Mouse (Mus musculus): Measurements from ENCODE around the gene Izumo4.

Izumo4 gene

DNA sequence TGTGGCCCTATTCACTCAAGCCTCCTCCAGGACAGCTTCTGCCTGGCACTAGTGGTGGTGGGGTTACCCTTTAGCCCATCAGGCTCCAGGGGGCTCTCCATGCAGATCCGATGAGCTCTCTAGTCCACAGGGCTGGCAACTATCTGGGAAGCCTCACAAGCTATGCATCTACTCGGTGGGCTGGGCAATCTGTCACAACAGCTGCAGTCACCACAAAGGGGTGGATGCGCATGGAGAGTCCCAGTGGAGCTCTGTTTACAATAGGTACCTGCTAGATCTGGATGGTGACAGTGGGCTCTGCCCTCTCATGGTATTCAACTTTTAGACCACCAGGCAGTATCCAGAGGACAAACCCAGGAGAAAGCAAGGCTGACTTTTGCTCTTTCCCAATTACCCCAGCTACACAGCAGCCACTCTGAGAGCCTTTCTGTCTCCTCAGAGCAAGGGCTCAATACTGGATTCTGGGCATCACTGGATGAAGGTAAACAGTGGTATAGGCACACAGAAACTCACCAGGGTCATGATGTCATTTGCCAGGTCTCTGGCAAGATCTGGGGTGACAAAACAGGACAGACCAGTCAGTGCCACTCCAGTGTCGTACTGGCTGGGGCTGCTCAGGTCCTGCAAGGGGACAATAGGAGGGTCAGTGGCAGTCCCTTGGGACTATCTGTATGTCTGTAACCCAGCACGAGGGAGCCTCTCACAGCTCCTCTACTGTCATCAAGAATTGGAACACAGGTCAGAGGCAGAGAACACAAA lies 25.6 kb downstream of the Izumo4 start:
- no peak for DNase-seq (ENCODE audit: low spot score)

DNA sequence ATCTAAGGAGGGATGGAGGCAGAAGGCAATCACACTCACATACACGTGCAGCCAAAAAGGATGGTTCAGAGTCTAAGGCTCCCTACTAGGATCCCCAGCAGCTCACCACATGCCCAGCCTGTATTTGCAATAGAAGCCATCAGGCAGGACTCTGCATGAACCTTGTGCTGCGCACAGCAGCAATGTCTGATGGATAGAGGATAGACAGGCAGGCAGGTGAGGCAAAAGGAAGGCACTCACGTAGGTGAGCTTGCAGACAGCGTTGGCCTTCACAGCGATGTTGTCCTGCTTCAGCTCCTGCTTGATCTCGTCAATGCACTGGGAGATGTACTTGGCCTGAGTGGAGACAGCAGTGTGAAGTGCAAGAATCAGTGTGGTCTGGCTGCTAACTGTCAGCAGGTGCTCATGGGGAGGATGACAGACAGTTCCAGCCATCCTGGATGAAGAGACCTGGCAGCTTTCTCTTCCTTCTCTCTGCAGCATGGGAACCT lies 30.7 kb downstream of the Izumo4 start:
- DNase-seq (ENCODE audit: low spot score), result no peak

DNA sequence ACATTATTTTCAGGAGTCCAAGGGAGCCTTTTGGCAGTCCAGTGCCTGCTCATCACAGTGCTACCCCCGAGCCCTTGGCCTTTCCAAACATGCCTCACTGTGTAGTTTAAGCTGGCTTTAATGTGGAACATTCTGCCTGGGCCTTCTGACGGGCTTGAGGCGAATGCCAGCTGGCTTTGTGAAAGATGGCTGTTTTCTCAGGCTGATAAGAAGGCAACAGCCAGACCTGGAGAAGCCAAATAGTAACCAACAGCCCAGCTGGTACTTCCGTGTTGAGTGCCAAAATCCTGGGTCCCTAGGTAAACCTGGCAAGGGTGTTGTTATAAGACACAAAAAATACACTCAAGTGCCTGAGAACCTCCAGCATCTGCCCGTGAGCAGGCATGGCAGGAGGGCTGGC lies 34.7 kb downstream of the Izumo4 start:
- no peak for DNase-seq (ENCODE audit: low spot score)

DNA sequence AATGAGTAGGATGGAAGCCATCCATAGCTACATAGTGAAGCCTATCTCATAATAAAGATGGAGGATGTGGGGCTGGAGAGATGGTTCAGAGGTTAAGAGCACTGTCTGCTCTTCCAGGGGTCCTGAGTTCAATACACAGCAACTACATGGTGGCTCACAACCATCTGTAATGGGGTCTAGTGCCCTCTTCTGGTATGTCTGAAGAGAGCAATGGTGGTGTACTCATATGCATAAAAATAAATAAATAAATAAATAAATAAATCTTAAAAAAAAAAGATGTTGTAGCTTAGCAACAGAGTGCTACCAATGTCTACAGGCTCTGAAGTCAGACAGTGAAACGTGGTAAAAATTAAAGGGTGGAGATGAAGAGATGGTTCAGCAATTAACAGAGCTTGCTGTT lies 36.7 kb downstream of the Izumo4 start:
- DNase-seq (ENCODE audit: low spot score), result no peak

DNA sequence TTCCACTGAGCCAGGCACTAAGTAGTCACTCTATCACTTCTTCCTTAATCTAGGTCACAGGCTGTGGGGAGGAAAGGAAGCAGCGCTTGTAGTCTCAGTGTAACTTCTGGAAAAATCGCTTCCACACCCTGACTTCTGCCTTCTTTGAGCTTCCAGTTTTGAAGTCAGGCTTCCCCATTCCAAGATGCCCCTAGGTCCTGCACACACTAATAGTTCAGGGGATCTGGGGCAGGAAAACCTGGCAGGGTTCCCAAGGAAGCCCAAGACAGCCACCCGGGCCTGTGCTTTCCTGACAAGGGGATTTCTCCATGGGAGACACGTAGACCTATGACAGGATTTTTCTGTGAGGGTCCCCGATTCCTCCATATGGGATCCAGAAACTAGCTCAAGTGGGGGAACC lies 39.2 kb downstream of the Izumo4 start:
- DNase-seq (ENCODE audit: low spot score), result no peak

DNA sequence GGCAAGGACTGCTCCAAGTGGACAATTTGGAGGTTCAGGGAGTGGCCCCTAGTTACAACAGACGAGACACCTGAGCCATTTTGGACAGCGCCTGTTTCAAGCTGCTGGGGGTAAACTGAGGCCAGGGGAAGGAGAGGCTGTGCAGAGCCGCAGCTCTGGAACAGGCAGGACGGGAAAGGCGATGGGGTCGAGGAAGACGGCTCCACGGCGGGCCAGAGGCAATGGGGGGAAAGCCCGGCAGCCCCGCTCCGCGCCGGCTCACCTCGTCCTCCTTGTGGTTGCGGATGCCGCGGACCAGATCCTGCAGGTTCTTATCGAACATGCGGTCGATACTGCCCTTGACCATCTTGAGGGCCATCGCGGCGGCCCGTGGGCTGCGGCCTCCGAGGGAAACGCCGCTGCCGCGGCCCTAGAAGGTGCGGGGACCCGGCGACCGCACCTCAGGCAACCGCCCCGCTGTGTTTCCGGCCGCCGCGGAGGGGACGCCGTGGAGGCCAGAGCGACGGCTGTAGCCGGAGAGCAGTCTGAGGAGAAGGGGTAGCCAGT lies 39.7 kb downstream of the Izumo4 start:
- DNase-seq (ENCODE audit: low spot score), result no peak

DNA sequence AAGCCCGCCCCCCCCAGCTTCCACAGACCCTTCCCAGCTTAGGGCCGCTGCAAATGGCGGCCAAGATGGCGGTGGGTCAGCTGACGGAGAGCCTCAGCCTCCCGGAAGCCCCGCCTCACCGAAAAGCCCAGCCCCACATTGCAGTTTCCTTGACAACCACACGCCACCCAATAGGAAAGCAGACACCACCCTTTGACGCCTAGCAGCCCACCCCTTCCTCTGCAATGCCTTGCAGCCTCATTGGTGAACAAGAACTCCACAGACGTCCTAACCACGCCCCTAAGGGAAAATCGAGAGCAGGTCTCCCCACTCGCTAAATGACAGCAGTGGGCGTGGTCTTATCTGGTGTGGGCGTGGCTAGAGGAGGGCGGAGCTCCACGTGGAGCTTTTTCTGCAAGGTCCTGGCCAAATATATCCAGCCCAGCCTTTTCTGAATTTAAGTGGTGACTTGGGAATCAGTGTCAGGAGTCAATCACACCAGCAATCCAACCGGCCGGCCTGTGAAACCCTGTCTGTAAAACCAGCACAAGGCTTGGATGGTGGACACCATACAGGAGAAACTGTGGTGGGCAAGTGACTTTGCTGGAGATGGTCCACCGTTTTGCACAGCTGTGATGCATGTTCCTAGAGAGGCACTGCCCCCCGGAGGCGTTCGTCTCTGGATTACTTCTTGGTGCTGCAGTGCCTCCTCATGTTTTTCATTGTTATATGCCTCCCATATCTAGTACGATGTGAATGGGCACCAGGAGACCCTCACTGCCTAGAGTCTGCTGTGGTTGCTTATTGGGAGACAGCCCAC lies 40.4 kb downstream of the Izumo4 start, which contains the start of gene Ap3d1:
Gene Ap3d1 (minus strand): TSS at position 85 of the 799 bp plus-strand sequence.
- peak; percentile 99 for DNase-seq (ENCODE audit: low spot score)

DNA sequence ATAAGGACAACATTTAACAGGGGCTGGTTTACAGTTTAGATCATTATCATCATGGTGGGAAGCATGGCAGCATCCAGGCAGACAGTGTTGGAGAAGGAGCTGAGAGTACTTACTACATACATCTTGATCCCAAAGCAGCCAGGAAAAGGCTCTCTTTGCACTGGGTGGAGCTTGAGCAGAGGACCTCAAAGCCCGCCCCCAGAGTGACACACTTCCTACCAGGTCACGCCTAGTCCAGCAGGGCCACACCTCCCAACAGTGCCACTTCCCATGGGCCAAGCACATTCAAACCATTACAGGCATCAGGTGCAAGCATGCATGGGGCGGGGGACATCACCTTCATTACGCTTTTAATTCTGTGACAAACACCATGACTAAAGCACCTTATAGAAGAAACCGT lies 42.3 kb downstream of the Izumo4 start:
- no peak for DNase-seq (ENCODE audit: low spot score)

DNA sequence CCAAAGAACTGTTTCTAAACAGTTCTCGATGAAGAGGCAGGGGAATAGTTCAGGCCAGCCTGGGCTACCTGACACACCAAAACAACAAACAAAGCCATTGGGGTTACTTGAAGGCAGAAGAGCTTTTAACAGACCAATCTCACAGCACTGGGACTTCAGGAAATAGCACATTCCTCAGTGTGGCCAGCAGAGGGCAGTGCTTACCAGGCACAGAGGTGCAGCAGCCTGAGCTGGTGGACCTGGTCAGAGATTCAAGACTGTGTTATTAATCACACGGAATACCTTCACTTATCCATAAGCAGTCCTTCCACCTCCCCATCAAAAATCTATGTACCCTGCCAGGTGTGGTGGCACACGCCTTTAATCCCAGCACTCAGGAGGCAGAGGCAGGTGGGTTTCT lies 45.4 kb downstream of the Izumo4 start:
- peak; percentile 51 for DNase-seq (ENCODE audit: low spot score)

DNA sequence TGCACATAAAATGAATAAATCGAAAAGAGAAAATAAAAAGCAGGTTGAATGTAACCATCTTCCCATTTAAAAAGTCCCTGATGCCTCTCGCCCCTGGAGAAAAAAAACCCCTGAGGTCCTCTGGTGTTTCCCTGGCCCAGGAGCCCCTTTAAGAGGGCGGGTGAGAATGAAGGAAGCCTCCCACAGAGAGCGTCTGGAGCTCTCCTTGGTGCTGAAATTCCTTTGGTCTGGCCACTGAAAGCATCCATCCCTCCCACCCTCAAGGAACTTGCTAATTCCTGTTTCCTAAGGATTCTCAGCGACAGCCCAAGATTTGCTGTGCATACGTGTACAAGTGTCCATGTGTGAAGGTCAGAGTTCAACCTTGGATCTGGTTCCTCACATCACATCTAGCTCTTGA lies 46.6 kb downstream of the Izumo4 start:
- no peak for DNase-seq (ENCODE audit: low spot score)

DNA sequence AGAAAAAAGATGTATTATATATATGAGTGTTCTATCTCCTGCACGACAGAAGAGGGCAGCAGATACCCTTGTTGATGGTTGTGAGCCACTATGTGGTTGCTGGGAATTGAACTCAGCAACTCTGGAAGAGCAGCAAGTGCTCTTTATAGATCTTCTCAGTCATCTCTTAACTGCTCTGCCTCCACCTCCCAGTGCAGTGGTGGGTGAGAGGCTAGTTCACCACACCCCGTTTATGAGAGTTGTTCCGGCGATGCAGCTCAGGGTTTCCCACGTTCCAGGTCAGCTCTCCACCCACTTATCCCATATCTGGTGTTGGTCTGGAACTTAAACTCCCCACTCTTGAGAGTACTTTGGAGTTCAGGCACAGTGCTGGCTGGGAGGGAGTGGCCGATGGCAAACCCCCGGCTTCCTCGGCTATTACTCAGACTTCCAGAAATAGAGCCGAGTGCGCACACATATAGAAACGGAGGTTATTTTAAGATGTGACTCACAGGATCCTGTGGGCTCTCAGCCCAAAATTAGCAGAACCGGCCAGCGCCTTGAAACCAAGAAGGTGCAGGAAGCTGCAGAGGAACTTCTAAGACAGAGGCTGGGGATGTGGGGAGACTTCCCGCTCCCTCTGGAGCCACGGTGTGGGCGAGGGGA lies 49.3 kb downstream of the Izumo4 start:
- peak; percentile 44 for DNase-seq (ENCODE audit: low spot score)

DNA sequence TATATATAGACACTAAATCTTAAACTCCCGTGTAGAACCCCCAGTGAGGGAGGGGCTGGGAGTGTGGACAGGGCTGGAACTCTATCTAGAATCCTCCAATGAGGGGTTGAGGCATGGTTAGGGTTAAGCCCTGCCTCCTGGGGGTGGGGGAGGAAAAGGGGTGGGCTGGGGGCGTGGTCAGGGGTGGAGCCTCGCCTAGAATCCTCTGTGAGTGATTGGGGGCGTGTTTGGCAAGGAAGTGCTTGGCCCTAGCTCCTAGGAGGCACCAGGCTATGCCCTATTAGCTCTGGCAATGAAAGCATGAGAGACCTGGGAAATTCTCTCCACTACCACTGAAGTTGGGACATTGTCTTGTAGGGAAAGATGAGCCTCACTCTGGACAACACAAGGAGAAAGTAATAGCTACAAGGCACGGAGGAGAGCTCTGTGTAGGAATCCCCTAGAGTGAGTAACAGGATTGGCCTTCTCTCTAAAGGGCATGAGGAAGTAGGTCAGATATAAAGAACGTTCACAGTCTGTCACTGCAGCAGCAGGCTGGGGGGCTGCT lies 50.2 kb downstream of the Izumo4 start:
- peak; percentile 58 for DNase-seq (ENCODE audit: low spot score)

DNA sequence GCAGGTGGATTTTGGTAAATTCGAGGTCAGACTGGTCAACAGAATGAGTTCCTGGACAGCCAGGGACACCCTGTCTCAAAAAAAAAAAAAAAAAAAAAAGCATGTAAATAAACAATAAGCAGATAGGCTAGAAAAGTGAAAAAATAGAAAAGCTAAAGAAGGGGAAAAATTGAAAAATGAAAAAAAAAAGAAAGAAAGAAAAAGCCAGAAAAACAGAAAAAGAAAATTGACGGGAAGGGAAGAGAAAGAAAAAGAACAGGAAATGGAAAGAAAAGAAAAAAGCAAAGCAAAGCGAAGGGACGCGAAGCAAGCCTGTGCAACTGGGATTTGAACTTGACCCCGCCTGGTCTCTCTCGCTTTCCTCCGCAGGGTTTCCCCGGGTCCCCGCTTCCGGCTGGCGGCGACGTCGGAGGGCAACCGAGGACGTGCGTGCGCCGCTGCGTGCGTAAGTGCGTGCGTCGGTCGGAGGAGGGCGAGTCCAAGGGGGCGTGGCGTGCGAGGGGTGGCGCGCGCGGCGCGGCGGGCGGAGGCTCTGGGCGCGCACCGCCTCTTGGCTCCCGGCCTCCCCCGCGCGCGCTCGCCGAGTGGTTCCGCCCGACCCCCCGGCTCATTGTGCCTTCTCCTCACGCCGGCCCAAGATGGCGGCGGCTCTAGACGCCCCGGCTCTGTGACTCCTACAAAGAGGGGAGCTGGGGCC lies 52.8 kb downstream of the Izumo4 start, which contains the start of gene Dot1l:
Gene Dot1l (plus strand): TSS at position 613 of the 697 bp plus-strand sequence.
- peak; percentile 95 for DNase-seq (ENCODE audit: low spot score)
